Mouse (Mus musculus) kidney, adult 8-10 months (tissue): Measurements from ENCODE around the gene Osbp.
A peak's percentile ranks its signal among the peaks of the same experiment; 100 is the strongest.
"Not testable (repeated sequence)": the region's sequence is repeated elsewhere in the genome, so short reads cannot be mapped to it uniquely, and the experiment has no call there.

Experiments
- DNase-seq, 2 experiments: peaks; one replicate each; pipeline ENCODE4 v3.0.0; 2022

Gene Osbp

GRCm38 (mm10) chr19:11965023-11965942 is at the start of gene Osbp:
Gene Osbp, plus strand, starts transcription at chr19:11965941.
- DNase-seq: peak; percentile 100

GRCm38 (mm10) chr19:11922068-11922467 is 43.7 kb upstream of the Osbp start:
- DNase-seq: no peak

GRCm38 (mm10) chr19:11922515-11922914 is 43.2 kb upstream of the Osbp start:
- not testable (repeated sequence) for DNase-seq

- DNase-seq: no peak
Observed at GRCm38 (mm10) chr19:11926380-11926779, 39.4 kb upstream of the Osbp start.

- no peak for DNase-seq
Observed at GRCm38 (mm10) chr19:11928025-11928748, 37.6 kb upstream of the Osbp start.

GRCm38 (mm10) chr19:11946460-11946859 is 19.3 kb upstream of the Osbp start:
- not testable (repeated sequence) for DNase-seq

GRCm38 (mm10) chr19:11949878-11950277 is 15.9 kb upstream of the Osbp start:
- no peak for DNase-seq

- DNase-seq: no peak
Observed at GRCm38 (mm10) chr19:11950747-11951146, 15.0 kb upstream of the Osbp start.

GRCm38 (mm10) chr19:11954206-11954605 is 11.5 kb upstream of the Osbp start:
- DNase-seq: no peak

GRCm38 (mm10) chr19:11956636-11957035 is 9.1 kb upstream of the Osbp start:
- DNase-seq: no peak

GRCm38 (mm10) chr19:11957396-11957795 is 8.3 kb upstream of the Osbp start:
- no peak for DNase-seq

GRCm38 (mm10) chr19:11957846-11958245 is 7.9 kb upstream of the Osbp start:
- no peak for DNase-seq

- no peak for DNase-seq
Observed at GRCm38 (mm10) chr19:11964266-11964665, 1.5 kb upstream of the Osbp start.

GRCm38 (mm10) chr19:11966201-11966636 is 478 bp downstream of the Osbp start:
- DNase-seq: peak; percentile 49 to 51

GRCm38 (mm10) chr19:11969155-11970050 is 3.7 kb downstream of the Osbp start:
- no peak for DNase-seq

GRCm38 (mm10) chr19:11973511-11974222 is 7.9 kb downstream of the Osbp start:
- no peak for DNase-seq

- no peak for DNase-seq
Observed at GRCm38 (mm10) chr19:11974223-11974540, 8.4 kb downstream of the Osbp start.

- no peak for DNase-seq
Observed at GRCm38 (mm10) chr19:11975683-11976082, 9.9 kb downstream of the Osbp start.

GRCm38 (mm10) chr19:11977363-11977762 is 11.6 kb downstream of the Osbp start:
- peak; percentile 42 to 67 for DNase-seq

GRCm38 (mm10) chr19:11980471-11980870 is 14.7 kb downstream of the Osbp start:
- no peak for DNase-seq

- DNase-seq: not testable (repeated sequence)
Observed at GRCm38 (mm10) chr19:11984614-11985013, 18.9 kb downstream of the Osbp start.

- no peak for DNase-seq
Observed at GRCm38 (mm10) chr19:11987841-11988240, 22.1 kb downstream of the Osbp start.
